Mouse (Mus musculus) 3134 (cell line): ENCODE measurements around the gene Edaradd.
"Not testable (repeated sequence)": the region's sequence is repeated elsewhere in the genome, so short reads cannot be mapped to it uniquely, and the experiment has no call there.

Experiments
- DNase-seq: peaks from one replicate; pipeline ENCODE4 v3.0.0-alpha.2; 2011; ENCODE audit warnings: low spot score; ENCODE audit not compliant: insufficient read length; ENCODE audit errors: extremely low read depth

The Edaradd gene

DNA sequence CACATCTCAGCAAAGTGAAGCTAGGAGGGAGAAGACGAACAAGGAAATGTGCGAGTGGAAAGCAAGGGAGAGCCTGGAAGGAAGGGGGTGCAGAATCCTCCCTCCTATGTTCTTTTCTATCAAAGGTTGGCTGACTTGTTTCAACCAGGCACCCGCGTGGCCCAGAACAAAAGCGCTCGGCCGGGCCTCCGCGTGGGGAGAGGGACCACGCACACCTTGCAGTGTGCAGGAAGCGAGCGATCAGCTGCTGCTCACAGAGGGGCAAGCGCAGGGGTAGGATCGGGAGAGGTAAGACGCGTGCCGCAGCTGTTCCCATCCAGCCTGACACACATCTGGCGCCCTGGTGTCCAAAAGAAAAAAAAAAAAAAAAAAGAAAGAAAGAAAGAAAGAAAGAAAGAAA is 867 bp downstream of the Edaradd start:
- DNase-seq = no peak

DNA sequence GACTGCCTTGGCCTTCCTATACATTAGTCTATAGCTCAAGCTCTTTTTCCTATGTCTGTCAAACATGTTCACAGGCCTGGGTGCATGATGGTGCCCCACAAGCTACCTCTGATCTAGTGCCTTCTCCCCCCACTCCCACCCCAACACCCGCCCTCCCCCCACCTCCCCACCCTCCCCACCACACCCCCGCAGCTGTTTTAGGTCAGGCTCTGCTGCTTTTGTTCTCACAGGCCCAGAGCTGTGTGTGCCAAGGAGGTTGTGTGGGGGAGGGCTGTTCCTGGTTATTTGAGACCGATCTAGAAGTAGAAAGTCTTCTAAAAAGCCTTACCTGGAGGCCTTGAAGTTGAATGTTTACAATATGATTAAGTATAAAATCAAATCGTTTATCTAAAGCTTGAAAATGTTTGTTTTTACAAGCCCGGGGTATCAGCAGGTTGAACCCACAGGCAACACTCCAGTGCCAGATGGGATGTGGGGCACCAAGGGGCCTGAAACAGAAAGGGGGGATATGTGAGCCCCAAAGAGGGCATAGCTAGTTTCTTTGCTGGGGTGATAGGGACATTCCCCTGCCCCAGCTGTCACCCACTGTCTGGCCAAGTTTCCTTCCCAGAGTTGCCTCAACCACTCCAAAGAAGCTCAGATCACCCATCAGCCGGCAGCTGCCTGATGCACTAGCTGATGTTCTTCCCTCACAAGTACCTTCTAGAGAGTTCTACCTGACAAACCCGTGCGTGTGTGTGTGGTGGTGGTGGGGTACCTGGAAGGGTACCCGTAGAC is 8.9 kb downstream of the Edaradd start:
- no peak for DNase-seq

DNA sequence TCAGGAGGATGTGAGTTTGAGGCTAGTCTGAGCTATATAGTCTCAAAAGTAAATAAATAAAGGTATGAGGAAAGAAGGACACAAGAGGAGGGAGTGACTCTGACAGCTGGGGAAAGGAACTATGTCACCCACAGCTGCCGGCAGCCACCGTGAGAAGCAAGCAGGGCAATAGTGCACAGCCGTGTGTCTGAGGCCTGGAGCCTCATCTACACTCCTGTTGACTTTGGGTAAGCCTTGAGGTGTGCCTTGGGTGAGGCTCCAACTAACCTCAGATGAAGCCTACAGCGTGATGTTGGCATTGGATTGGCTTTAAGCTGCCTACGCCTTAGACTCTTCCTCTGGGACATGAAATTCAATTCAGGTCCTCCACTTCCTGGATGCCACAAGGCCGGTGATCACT is 10.2 kb downstream of the Edaradd start:
- DNase-seq = no peak

DNA sequence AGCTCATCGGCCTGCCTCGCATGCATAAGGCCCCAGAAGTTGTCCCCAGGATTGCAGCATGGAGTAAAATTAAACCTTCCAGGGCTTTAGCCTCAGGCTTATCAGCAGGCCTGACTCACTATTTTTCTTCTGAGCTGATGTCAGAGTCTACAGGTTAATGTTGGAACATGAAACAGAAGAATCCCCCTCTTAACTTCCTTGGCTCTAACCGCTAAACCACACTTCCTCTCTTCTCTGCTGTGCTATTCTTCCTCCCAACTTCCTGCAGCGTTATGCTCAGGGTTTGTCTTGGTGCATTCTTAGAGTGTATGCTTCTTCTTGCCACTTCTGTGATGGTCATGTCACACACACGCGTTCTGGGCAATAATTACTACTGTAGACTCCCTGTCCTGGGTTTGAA is 12.8 kb downstream of the Edaradd start:
- no peak for DNase-seq

DNA sequence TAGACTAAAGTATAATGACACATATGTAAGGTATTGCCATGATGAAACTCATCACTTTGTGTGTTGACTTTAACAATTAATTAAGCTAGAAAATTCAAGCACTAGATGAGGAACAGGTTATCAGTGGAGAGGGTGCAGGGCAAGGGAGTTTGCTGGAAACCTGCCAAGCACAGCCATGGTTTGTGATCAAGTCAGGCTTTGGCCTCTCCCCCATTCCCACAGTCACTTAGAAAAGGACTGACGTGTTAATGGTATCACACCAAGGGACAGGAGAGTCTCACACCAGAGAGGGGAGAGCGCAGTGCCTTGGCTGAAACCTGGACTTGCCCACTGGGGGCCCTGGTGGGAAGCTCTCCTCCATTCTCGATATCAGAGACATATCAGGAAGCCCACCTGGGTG is 14.9 kb downstream of the Edaradd start:
- DNase-seq = no peak

DNA sequence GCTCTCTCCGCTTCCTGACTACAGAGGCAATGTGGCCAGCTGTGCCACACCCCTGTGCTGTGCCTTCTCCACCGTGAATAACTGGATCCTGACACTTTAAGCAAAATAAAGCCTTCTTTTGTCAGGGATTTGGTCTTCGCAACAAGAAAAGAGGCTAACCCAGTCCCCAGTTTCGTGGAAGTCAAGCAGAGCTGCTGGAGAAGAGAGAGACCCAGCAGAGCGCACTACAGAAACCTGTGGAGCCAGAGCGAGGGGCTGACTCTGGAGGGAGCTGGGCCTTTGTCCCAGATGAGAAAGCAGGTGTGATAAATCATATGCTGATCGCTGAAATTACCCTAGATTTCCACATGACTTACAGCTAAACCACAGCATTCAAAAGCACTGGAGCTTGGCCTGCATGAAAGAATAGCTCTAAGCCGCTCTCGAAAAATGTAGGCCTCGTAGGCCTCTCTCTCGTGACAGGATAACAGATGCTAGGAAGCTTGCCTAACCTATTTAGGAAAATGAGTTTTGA is 16.9 kb downstream of the Edaradd start:
- DNase-seq = no peak

DNA sequence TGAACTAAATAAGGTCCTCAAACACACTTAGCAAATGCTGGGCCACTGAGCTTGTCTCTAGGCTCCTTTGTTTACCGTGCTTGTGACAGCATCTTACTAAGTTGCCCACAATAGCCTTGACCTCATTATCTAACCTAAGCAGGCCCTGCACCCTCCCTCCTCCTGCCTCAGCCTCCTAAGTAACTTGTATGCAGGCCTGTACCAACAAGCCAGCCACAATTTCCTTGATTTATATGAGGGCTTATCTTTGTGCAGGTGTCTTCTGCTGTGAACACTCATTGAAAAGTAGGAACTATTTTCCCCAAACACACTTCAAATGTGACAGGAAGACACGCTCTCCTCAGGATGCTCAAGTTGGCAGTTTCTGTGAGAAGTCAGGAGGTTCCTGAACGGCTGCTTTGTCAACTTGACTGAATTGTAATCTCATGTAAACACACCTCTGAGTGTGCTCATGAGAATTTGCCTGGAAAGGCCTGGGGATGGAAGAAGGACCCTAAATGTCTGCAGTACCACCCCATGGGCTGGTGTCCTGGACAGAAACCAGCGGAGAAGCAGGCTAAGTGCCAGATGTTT is 17.5 kb downstream of the Edaradd start:
- DNase-seq = no peak

DNA sequence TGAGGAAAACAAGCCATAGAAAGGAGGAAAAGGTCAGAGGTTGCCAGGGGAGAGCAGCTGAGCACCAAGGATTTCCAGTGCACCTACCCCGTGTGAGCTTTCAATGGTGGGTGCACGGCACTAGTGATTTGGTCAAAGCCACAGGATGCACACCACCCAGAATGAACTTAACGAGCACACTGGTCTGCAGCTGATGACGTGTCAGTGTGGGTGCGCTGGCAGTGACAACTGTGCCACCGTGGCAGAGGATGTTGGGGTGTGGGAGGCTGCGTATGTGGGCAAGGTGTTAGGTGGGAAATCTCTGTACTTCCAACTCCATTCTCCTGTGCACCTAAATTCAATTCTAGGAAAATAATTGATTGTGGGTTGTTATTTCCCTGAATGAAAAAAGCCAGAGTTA is 21.1 kb downstream of the Edaradd start:
- DNase-seq = no peak

DNA sequence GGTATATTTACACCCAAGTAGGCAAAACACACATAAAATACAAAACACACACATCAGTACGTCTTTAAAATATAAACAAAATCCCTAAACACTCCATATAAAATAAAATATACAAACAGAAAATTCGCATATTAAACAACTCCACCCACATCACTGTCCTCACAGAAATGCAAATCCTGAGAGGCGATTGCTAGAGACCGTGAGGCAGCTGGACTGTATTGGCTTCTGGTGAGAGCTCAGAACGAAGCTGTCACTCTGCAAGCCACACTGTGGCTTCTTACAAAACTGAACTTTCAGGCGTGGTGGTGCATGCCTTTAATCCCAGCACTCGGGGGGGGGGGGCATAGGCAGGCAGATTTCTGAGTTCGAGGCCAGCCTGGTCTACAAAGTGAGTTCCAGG is 22.4 kb downstream of the Edaradd start:
- no peak for DNase-seq

DNA sequence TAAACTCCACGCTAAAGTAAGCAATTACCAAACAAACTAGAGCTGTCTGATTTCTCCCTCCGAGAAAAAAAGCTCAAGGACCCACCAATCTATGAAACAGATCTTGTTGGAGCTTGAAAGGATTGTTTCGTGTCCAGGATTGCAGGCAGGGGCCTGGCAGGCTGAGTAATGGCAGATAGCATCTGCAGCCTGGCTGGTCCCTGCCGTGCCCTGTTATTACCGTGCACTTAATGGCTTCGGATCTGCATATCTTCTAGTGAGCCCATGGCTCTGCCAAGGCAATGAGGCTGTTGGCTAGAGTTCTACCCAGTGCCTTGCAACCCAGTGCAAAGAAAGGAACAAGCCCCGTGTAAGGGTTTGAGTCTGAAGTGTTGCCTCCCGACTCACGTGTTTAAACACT is 25.5 kb downstream of the Edaradd start:
- no peak for DNase-seq

DNA sequence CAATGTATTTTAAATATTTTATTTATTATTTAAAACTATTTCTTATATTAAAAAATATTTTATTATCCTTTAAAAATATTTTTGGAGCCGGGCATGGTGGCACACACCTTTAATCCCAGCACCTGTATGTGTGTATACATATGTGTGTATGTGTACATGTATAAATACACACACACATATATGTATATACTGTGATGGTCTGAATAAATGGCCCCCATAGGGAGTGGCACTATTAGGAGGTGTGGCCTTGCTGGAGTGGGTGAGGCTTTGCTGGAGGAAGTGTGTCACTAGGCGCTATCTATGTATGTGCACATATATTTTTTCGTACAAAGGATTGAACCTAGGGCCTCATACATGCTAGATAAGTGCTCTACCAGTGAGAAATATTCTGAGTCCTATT is 27.7 kb downstream of the Edaradd start:
- DNase-seq = no peak

DNA sequence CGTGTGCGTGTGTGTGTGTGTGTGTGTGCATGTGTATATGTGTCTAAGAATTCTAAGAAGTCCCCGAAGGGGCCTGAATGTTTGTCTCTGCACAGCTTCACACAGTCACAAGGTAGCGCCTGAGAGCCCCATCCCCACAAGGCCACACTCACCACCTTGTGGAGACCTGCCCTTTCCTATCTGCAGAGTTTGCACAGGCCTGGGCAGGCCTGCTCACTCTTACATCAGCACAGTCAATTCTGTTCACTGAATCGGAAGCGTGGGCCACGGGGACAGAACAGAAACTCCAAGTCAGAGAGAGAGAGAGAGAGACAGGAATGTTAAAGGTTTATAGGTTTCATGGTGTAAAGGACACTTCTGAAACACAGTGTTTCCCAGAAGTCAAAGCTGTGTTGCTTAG is 34.6 kb downstream of the Edaradd start:
- no peak for DNase-seq

DNA sequence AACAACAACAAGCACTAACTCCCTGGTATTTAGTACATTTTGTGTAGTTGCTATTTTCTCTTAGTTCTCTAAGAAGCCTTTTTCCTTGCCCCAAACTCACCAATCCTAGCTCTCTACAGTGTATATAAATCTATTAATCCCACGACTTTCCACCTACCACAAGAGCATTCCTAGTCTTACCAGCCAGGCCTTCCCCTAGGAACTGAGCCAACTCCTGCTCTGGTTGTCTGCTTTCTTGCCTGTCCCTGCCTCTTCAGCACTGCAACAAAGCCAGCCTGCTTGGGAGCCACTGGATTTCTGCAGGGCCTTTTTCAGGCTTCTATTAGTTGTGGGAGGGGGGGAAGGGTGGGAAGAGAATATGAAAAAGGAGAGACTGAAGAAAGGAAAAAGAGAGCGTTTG is 35.0 kb downstream of the Edaradd start:
- DNase-seq = no peak

DNA sequence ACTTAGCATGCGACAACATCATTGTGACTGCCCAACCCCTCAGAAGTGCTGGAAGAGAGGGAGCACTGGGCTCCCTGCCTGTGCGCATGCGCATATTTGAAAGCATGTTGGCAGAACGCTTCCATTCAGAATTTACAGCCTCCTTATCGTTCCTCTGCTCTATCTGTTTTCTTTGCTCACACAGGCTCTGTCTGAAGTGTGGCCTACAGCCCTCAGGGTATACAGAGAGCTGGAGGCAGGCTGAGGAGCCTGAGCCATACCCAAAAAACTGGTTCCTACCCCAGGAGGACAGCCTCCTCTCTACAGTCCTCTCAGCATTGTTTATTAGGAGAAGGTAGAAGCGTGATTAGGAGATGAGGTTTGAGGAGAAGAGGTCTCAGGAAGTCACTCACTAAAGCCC is 40.4 kb downstream of the Edaradd start:
- DNase-seq = no peak

DNA sequence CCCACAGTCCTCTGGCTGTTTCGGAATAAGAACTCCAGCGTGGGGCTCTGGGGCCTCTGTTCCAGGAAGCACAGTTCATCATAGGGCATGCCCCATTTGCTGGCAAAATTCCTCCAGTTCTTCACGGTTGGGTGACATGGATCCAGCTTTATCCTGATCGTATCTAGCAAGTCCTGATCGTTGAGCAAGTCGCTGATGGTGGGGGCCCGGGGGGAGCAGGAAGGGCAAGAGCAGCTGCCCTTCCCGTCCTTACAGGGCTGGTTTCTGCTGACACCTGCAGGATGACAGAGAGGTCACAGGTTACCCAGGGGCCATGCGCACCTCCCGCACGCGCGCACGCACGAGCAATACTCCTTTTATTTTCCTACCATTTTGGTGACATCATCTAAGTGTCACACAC is 41.9 kb downstream of the Edaradd start:
- DNase-seq = no peak

DNA sequence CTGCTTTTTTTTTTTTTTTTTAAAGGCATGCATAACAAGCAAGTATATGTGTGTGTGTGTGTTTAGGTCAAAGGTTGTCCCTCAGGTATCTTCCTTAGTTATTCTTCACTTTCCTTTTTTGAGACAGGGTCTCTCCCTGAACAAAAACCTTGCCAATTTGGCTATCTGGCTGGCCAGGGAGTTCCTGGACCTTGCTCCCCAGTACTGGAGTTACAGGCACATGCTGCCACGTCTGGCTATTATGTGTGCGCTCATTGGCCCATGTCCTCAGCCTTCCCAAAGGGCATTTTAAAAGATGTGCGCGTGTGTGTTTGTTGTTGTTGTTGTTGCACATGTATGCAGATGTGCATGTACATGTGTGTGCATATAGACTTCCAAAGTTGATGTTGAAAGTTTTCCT is 43.4 kb downstream of the Edaradd start:
- DNase-seq = no peak

DNA sequence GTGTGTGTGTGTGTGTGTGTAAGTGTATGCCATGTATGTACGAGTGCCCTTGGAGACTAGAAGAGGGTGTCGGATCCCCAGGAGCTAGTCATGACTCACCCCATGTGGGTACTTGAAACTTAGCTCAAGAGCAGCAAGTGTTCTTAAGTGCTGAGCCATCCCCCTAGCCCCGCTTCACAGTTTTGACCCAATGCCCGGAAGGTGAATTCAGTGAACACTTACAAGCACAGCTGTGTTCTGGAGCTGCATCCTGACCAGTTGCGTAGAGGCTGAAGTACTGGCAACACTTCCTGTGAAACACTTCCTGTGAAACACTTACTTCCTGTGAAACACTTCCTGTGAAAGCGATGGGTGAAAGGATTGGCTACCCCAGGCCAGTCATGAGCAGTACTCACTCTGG is 45.0 kb downstream of the Edaradd start:
- DNase-seq = no peak

DNA sequence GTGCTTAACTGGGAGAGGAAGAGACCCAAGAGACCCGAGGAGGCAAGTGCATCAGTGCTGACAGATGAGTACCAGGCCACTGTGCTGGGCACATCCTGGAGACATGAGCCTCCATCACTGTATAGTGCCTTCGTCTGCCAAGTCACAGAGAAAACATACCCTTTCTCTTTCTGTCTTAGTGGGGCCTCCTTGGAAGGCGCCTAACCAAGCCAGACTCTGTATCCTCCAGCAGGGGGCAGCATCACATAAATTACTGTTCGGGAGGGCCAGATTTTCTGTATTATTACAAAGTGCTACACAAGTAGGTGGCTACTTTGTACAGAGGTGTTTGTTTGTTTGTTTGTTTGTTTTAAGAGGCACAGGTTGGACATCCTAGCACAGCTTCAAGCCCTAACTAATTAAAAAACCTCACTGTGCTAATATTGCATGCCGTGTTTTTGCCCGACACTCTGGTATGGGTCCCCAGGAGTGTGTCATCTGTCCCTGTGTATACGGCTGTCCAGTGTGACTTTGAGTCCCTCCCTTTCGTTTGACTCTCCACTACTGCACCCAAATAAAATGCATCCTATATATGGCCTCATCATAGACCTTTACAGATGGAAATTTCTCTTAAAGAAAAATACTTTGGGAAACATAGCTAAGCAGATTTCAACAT is 46.4 kb downstream of the Edaradd start:
- DNase-seq = peak; percentile 19

DNA sequence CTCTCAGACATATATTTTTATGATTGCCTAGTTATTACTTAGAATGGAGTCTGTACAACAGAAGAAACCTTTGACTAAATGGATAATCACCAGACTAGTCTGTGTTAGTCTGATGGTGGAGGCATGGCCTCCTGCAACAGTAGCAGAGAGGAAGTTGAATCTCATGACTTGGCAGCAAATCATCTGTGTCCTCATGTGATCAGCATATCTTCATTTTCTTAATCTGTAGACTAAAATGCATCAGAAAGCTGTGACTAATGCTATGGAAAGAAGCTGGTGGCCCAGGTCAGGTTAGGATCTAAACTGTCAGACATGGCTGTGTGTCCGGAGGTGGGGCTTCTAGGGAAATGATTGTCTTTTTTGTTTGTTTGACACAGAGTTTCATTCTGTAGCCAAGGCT is 51.8 kb downstream of the Edaradd start:
- no peak for DNase-seq

DNA sequence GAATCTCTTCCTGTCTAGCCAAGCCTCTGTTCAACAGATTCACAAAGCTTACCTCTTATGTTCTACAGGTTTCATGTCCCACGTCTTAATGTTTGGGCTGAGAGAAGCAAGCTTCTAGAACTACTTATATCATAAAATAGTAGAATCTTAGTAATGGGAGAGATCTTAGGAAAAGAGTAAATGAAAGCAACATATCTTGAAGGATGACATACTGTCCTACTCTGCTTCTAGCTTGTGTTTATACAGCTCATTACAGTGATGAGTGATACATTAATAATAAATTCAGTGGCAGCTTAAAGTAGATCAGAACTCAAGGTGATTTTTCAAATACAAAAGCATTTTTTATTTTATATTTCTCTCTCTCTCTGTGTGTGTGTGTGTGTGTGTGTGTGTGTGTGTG is 55.4 kb downstream of the Edaradd start, which contains the start of gene Lgals8:
Gene Lgals8, minus strand, starts transcription at position 101 of the 400 bp plus-strand sequence.
- DNase-seq = no peak

DNA sequence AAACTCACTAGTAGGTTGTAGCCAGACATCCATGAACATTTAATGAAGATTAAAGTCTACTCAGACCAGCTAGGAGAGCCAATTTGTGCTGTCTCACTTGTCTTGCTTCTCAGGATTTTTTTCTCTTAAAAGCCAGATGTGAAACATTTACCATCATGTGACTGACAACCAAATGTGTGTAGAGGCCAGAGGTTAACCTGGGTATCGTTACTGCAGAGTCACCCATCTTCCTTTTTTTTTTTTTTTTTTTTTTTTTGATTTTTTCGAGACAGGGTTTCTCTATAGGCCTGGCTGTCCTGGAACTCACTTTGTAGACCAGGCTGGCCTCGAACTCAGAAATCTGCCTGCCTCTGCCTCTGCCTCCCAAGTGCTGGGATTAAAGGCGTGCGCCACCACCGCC is 56.1 kb downstream of the Edaradd start:
- not testable (repeated sequence) for DNase-seq

DNA sequence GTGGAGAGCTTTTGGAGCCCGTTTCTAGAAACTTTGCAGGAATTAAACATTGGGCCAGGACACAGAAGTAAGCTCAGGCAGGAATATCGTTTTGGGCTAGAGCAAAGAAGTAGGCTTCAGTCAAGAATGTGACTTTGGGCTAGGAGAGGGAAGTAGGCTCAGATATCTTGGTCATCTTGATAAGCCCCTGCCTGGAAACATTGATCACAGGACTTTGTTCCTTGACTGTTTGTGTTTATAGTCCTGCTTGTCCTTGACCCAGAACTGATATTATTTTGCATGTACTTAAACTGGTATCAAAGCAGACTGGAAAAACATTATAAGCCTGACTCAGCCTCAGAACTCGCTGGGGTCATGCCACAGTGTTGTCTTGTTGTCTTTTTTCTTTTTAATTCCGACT is 57.6 kb downstream of the Edaradd start:
- no peak for DNase-seq
